Mouse (Mus musculus): ENCODE data around the gene Pak1ip1. TPM values are rescaled to one million over a fixed set of nuclear protein-coding genes. Genes with fewer than 3 reads are reported as not detected.

Pak1ip1 gene
- polyA plus RNA-seq, 1 experiment from 2014 or later: 69.0 TPM

- H3K4me1 ChIP-seq: no peaks in the 10 kb centered on the region
- no peaks in the 10 kb centered on the region for H3K27me3 ChIP-seq (replicated peaks)
- H3K9ac ChIP-seq: no peak overlapping the region
- H3K36me3 ChIP-seq: no peaks in the 10 kb centered on the region
- ATAC-seq (ENCODE audit: insufficient read depth, low FRiP score, low read depth): no peak
- no peak overlapping the region for H3K4me3 ChIP-seq (replicated peaks)
- no peak overlapping the region for H3K27ac ChIP-seq
- no peak overlapping the region for H3K4me2 ChIP-seq
- WGBS: 78% methylated on average over 6 of the region's 6 CpGs
- H3K9me3 ChIP-seq: no peaks in the 10 kb centered on the region
These were observed 46.5 kb downstream of the Pak1ip1 start for GRCm38 (mm10) chr13:41047280-41047679.

DNA sequence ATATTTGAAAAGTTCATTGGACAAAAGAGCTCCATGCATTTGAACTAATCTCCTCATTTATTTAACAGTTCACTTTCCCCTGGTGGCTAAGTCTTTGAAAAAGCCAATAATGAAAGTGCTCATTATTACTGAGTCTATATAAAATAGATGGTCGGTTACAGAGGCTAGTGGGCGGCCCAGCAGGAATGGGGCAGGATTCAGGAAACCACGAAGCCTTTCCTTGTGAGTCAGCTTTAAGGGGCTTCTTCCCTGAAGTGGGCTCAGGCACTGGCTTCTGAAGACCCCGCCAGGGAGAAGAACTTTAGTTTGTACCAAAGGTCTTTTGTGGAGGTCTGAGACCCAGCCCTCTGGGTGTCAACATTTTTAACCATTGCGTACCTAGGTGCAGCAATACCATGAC is 51.1 kb downstream of the Pak1ip1 start:
- ATAC-seq (ENCODE audit: insufficient read depth, low FRiP score, low read depth): no peak
- Histone ChIP-seq H3K4me3 (replicated peaks) (no peak overlapping the region), H3K9ac (no peak overlapping the region), H3K4me1 (no peaks in the 10 kb centered on the region), H3K27ac (no peak overlapping the region), H3K36me3 (no peaks in the 10 kb centered on the region), H3K9me3 (no peaks in the 10 kb centered on the region), H3K4me2 (no peak overlapping the region), H3K27me3 (replicated peaks) (no peaks in the 10 kb centered on the region)
- WGBS: 72% methylated on average over 5 of the region's 5 CpGs

Other genes with a start within 250 kb of the Pak1ip1 start
- 7.9 and 9.0 TPM in 2 replicates for gene Gcnt2, start 141.3 kb upstream of the Pak1ip1 start, polyA plus RNA-seq (2015; fragmentation: Nextera tagmentation; extraction: Ambion mirVana)
- 262 and 275 TPM in 2 replicates for gene Tmem14c, start 15.3 kb downstream of the Pak1ip1 start, polyA plus RNA-seq (2015; fragmentation: Nextera tagmentation; extraction: Ambion mirVana)
- gene Mak, start 78.7 kb downstream of the Pak1ip1 start, polyA plus RNA-seq (2015; fragmentation: Nextera tagmentation; extraction: Ambion mirVana): 0.37 and 0.41 TPM in 2 replicates
- not detected in 2 replicates for gene Gcm2, start 110.0 kb downstream of the Pak1ip1 start, polyA plus RNA-seq (2015; fragmentation: Nextera tagmentation; extraction: Ambion mirVana)
- gene Sycp2l, start 113.3 kb downstream of the Pak1ip1 start, polyA plus RNA-seq (2015; fragmentation: Nextera tagmentation; extraction: Ambion mirVana): 0.15 and 0.23 TPM in 2 replicates
- 8.0 and 8.5 TPM in 2 replicates for gene Elovl2, start 219.4 kb downstream of the Pak1ip1 start, polyA plus RNA-seq (2015; fragmentation: Nextera tagmentation; extraction: Ambion mirVana)
- 14.9 and 16.6 TPM in 2 replicates for gene Smim13, start 248.8 kb downstream of the Pak1ip1 start, polyA plus RNA-seq (2015; fragmentation: Nextera tagmentation; extraction: Ambion mirVana)